Mouse (Mus musculus): ENCODE data around the gene Capza1. TPM values are rescaled to one million over a fixed set of nuclear protein-coding genes. Genes with fewer than 3 reads are reported as not detected.

The Capza1 gene
- polyA plus RNA-seq, 1 experiment from 2014 or later, result 245 TPM

- no peak for ATAC-seq (ENCODE audit: low FRiP score)
- Histone ChIP-seq H3K4me2 (replicated peaks; ENCODE audit: low read depth, low read length) (no peak overlapping the region), H3K9ac (ENCODE audit: low read depth, low read length) (no peak overlapping the region), H3K9me3 (ENCODE audit: control insufficient read depth, low read length) (no peaks in the 10 kb centered on the region), H3K27me3 (ENCODE audit: control insufficient read depth, insufficient read depth, low read length) (no peaks in the 10 kb centered on the region), H3K36me3 (ENCODE audit: control insufficient read depth, insufficient read depth, low read length) (no peaks in the 10 kb centered on the region), H3K4me3 (ENCODE audit: low read depth, low read length) (no peak overlapping the region), H3K4me1 (replicated peaks; ENCODE audit: control insufficient read depth, insufficient read depth, low read length) (no peaks in the 10 kb centered on the region), H3K27ac (ENCODE audit: low read depth, low read length) (no peak overlapping the region)
- no peak for DNase-seq (ENCODE audit: low spot score)
- 83% methylated on average over 4 of the region's 4 CpGs for WGBS
Measured at GRCm38 (mm10) chr3:104812254-104812653, 52.1 kb downstream of the Capza1 start.

- ATAC-seq (ENCODE audit: low FRiP score), result no peak
- no peak overlapping the region for H3K4me3 ChIP-seq (ENCODE audit: low read depth, low read length)
Measured at GRCm38 (mm10) chr3:104811752-104812151, 52.6 kb downstream of the Capza1 start.

GRCm38 (mm10) chr3:104805539-104805938 lies 58.8 kb downstream of the Capza1 start:
- 82% methylated on average over 9 of the region's 9 CpGs for WGBS
- H3K4me2 ChIP-seq (replicated peaks; ENCODE audit: low read depth, low read length), result no peak overlapping the region
- DNase-seq (ENCODE audit: low spot score) (no peak), ATAC-seq (ENCODE audit: low FRiP score) (no peak)
- H3K9me3 ChIP-seq (ENCODE audit: control insufficient read depth, low read length), result no peaks in the 10 kb centered on the region
- H3K4me3 ChIP-seq (ENCODE audit: low read depth, low read length), result no peak overlapping the region
- H3K27me3 ChIP-seq (ENCODE audit: control insufficient read depth, insufficient read depth, low read length), result no peaks in the 10 kb centered on the region
- H3K4me1 ChIP-seq (replicated peaks; ENCODE audit: control insufficient read depth, insufficient read depth, low read length), result no peaks in the 10 kb centered on the region
- H3K9ac ChIP-seq (ENCODE audit: low read depth, low read length), result no peak overlapping the region
- H3K36me3 ChIP-seq (ENCODE audit: control insufficient read depth, insufficient read depth, low read length), result no peaks in the 10 kb centered on the region
- no peak overlapping the region for H3K27ac ChIP-seq (ENCODE audit: low read depth, low read length)

More at GRCm38 (mm10) chr3:104811752-104812151, 52.6 kb downstream of the Capza1 start:
- Histone ChIP-seq H3K36me3 (ENCODE audit: control insufficient read depth, insufficient read depth, low read length) (no peaks in the 10 kb centered on the region), H3K4me1 (replicated peaks; ENCODE audit: control insufficient read depth, insufficient read depth, low read length) (no peaks in the 10 kb centered on the region), H3K27me3 (ENCODE audit: control insufficient read depth, insufficient read depth, low read length) (no peaks in the 10 kb centered on the region), H3K9me3 (ENCODE audit: control insufficient read depth, low read length) (no peaks in the 10 kb centered on the region), H3K9ac (ENCODE audit: low read depth, low read length) (no peak overlapping the region), H3K27ac (ENCODE audit: low read depth, low read length) (no peak overlapping the region), H3K4me2 (replicated peaks; ENCODE audit: low read depth, low read length) (no peak overlapping the region)
- WGBS, result 40% methylated on average over 3 of the region's 3 CpGs
- DNase-seq (ENCODE audit: low spot score), result no peak

- ATAC-seq (ENCODE audit: low FRiP score) (no peak), DNase-seq (ENCODE audit: low spot score) (no peak)
- Histone ChIP-seq H3K4me1 (replicated peaks; ENCODE audit: control insufficient read depth, insufficient read depth, low read length) (no peaks in the 10 kb centered on the region), H3K4me2 (replicated peaks; ENCODE audit: low read depth, low read length) (no peak overlapping the region), H3K9ac (ENCODE audit: low read depth, low read length) (no peak overlapping the region), H3K27ac (ENCODE audit: low read depth, low read length) (no peak overlapping the region), H3K36me3 (ENCODE audit: control insufficient read depth, insufficient read depth, low read length) (no peaks in the 10 kb centered on the region), H3K4me3 (ENCODE audit: low read depth, low read length) (no peak overlapping the region), H3K9me3 (ENCODE audit: control insufficient read depth, low read length) (no peaks in the 10 kb centered on the region), H3K27me3 (ENCODE audit: control insufficient read depth, insufficient read depth, low read length) (no peaks in the 10 kb centered on the region)
- WGBS, result 94% methylated on average over 10 of the region's 10 CpGs
Measured at GRCm38 (mm10) chr3:104804312-104804711, 60.0 kb downstream of the Capza1 start.

GRCm38 (mm10) chr3:104801481-104801880 lies 62.8 kb downstream of the Capza1 start:
- no peaks in the 10 kb centered on the region for H3K36me3 ChIP-seq (ENCODE audit: control insufficient read depth, insufficient read depth, low read length)
- H3K9ac ChIP-seq (ENCODE audit: low read depth, low read length), result no peak overlapping the region
- H3K9me3 ChIP-seq (ENCODE audit: control insufficient read depth, low read length), result no peaks in the 10 kb centered on the region
- no peak overlapping the region for H3K4me2 ChIP-seq (replicated peaks; ENCODE audit: low read depth, low read length)
- no peaks in the 10 kb centered on the region for H3K4me1 ChIP-seq (replicated peaks; ENCODE audit: control insufficient read depth, insufficient read depth, low read length)
- no peak for DNase-seq (ENCODE audit: low spot score)
- no peak overlapping the region for H3K27ac ChIP-seq (ENCODE audit: low read depth, low read length)
- 89% methylated on average over 6 of the region's 6 CpGs for whole genome bisulfite sequencing
- ATAC-seq (ENCODE audit: low FRiP score), result no peak
- H3K27me3 ChIP-seq (ENCODE audit: control insufficient read depth, insufficient read depth, low read length), result no peaks in the 10 kb centered on the region
- no peak overlapping the region for H3K4me3 ChIP-seq (ENCODE audit: low read depth, low read length)

GRCm38 (mm10) chr3:104800681-104801080 lies 63.6 kb downstream of the Capza1 start:
- no peak for ATAC-seq (ENCODE audit: low FRiP score)

GRCm38 (mm10) chr3:104796430-104797082 lies 67.7 kb downstream of the Capza1 start:
- Histone ChIP-seq H3K9me3 (ENCODE audit: control insufficient read depth, low read length) (no peaks in the 10 kb centered on the region), H3K27me3 (ENCODE audit: control insufficient read depth, insufficient read depth, low read length) (no peaks in the 10 kb centered on the region), H3K9ac (ENCODE audit: low read depth, low read length) (no peak overlapping the region), H3K4me3 (ENCODE audit: low read depth, low read length) (no peak overlapping the region), H3K4me1 (replicated peaks; ENCODE audit: control insufficient read depth, insufficient read depth, low read length) (no peaks in the 10 kb centered on the region), H3K4me2 (replicated peaks; ENCODE audit: low read depth, low read length) (no peak overlapping the region), H3K36me3 (ENCODE audit: control insufficient read depth, insufficient read depth, low read length) (no peaks in the 10 kb centered on the region), H3K27ac (ENCODE audit: low read depth, low read length) (no peak overlapping the region)
- 87% methylated on average over 15 of the region's 15 CpGs for WGBS
- ATAC-seq (ENCODE audit: low FRiP score) (no peak), DNase-seq (ENCODE audit: low spot score) (no peak)

More at GRCm38 (mm10) chr3:104800681-104801080, 63.6 kb downstream of the Capza1 start:
- Histone ChIP-seq H3K36me3 (ENCODE audit: control insufficient read depth, insufficient read depth, low read length) (no peaks in the 10 kb centered on the region), H3K4me1 (replicated peaks; ENCODE audit: control insufficient read depth, insufficient read depth, low read length) (no peaks in the 10 kb centered on the region), H3K4me2 (replicated peaks; ENCODE audit: low read depth, low read length) (no peak overlapping the region), H3K9me3 (ENCODE audit: control insufficient read depth, low read length) (no peaks in the 10 kb centered on the region), H3K27me3 (ENCODE audit: control insufficient read depth, insufficient read depth, low read length) (no peaks in the 10 kb centered on the region), H3K4me3 (ENCODE audit: low read depth, low read length) (no peak overlapping the region), H3K27ac (ENCODE audit: low read depth, low read length) (no peak overlapping the region), H3K9ac (ENCODE audit: low read depth, low read length) (no peak overlapping the region)
- WGBS, result 93% methylated on average over 11 of the region's 11 CpGs
- DNase-seq (ENCODE audit: low spot score), result no peak

GRCm38 (mm10) chr3:104795661-104796340 lies 68.5 kb downstream of the Capza1 start:
- Histone ChIP-seq H3K27ac (ENCODE audit: low read depth, low read length) (no peak overlapping the region), H3K4me3 (ENCODE audit: low read depth, low read length) (no peak overlapping the region), H3K9me3 (ENCODE audit: control insufficient read depth, low read length) (no peaks in the 10 kb centered on the region), H3K4me1 (replicated peaks; ENCODE audit: control insufficient read depth, insufficient read depth, low read length) (no peaks in the 10 kb centered on the region), H3K4me2 (replicated peaks; ENCODE audit: low read depth, low read length) (no peak overlapping the region), H3K36me3 (ENCODE audit: control insufficient read depth, insufficient read depth, low read length) (no peaks in the 10 kb centered on the region), H3K27me3 (ENCODE audit: control insufficient read depth, insufficient read depth, low read length) (no peaks in the 10 kb centered on the region), H3K9ac (ENCODE audit: low read depth, low read length) (no peak overlapping the region)
- 76% methylated on average over 15 of the region's 15 CpGs for WGBS
- DNase-seq (ENCODE audit: low spot score) (no peak), ATAC-seq (ENCODE audit: low FRiP score) (no peak)

- no peak overlapping the region for H3K4me2 ChIP-seq (replicated peaks; ENCODE audit: low read depth, low read length)
Measured at GRCm38 (mm10) chr3:104794953-104795470, 69.3 kb downstream of the Capza1 start.

More at GRCm38 (mm10) chr3:104794953-104795470, 69.3 kb downstream of the Capza1 start:
- no peaks in the 10 kb centered on the region for H3K9me3 ChIP-seq (ENCODE audit: control insufficient read depth, low read length)
- ATAC-seq (ENCODE audit: low FRiP score) (no peak), DNase-seq (ENCODE audit: low spot score) (no peak)
- no peaks in the 10 kb centered on the region for H3K4me1 ChIP-seq (replicated peaks; ENCODE audit: control insufficient read depth, insufficient read depth, low read length)
- no peaks in the 10 kb centered on the region for H3K27me3 ChIP-seq (ENCODE audit: control insufficient read depth, insufficient read depth, low read length)
- 70% methylated on average over 12 of the region's 12 CpGs for WGBS
- no peak overlapping the region for H3K4me3 ChIP-seq (ENCODE audit: low read depth, low read length)
- H3K36me3 ChIP-seq (ENCODE audit: control insufficient read depth, insufficient read depth, low read length), result no peaks in the 10 kb centered on the region
- H3K9ac ChIP-seq (ENCODE audit: low read depth, low read length), result no peak overlapping the region
- no peak overlapping the region for H3K27ac ChIP-seq (ENCODE audit: low read depth, low read length)
